Mouse (Mus musculus) stomach, embryonic 16.5 days (tissue): Measurements from ENCODE around the gene Svopl. TPM values are rescaled to one million over a fixed set of nuclear protein-coding genes. Genes with fewer than 3 reads are reported as not detected.

Source experiments
- ATAC-seq: fragments of 200-750 bp; cut with Nextera tagmentation; 2 replicates; pipeline ENCODE4 v1.8.0; 2017; ENCODE audit warnings: moderate number of reproducible peaks, moderate TSS enrichment; ENCODE audit not compliant: insufficient read depth, low FRiP score
- H3K27ac ChIP-seq: fragments of 300-500 bp; sonication (generic); 2 replicates; pipeline ENCODE4 v1.5.1; 2014; ENCODE audit warnings: low read length
- H3K27me3 ChIP-seq: fragments of 300-500 bp; sonication (generic); 2 replicates; pipeline ENCODE4 v1.6.1; 2014; ENCODE audit warnings: low read length, control low read depth, mixed read lengths; ENCODE audit not compliant: control insufficient read depth, insufficient read depth
- H3K36me3 ChIP-seq: fragments of 300-500 bp; sonication (generic); 2 replicates; pipeline ENCODE4 v1.6.1; 2014; ENCODE audit warnings: low read length; ENCODE audit not compliant: control insufficient read depth, insufficient read depth
- H3K4me1 ChIP-seq: fragments of 300-500 bp; sonication (generic); 2 replicates; pipeline ENCODE4 v1.6.1; 2014; ENCODE audit warnings: low read length, control low read depth, mixed read lengths; ENCODE audit not compliant: control insufficient read depth, insufficient read depth
- H3K4me2 ChIP-seq: fragments of 300-500 bp; sonication (generic); 2 replicates; pipeline ENCODE4 v1.6.1; 2014; ENCODE audit warnings: low read depth, low read length, mixed read lengths
- H3K4me3 ChIP-seq: fragments of 300-500 bp; sonication (generic); replicated peaks from 2 replicates; pipeline ENCODE4 v1.5.1; 2014; ENCODE audit warnings: mild to moderate bottlenecking, low read length
- H3K9ac ChIP-seq: fragments of 300-500 bp; sonication (generic); 2 replicates; pipeline ENCODE4 v1.6.1; 2014; ENCODE audit warnings: low read length
- H3K9me3 ChIP-seq: fragments of 300-500 bp; sonication (generic); replicated peaks from 2 replicates; pipeline ENCODE4 v1.6.1; 2016; ENCODE audit warnings: low read length, control low read depth; ENCODE audit not compliant: control insufficient read depth
- WGBS: fragments of 180-500 bp; shearing (Covaris S2); extraction: QIAGEN DNeasy Blood & Tissue Kit; methylation state at CpG from one replicate; pipeline ENCODE4 v1.1.7; 2014; 5-methylcytosine and 5-hydroxymethylcytosine counted together
- polyA plus RNA-seq: library from polyadenylated mRNA; unstranded; fragments of >200 nt; fragmentation: Nextera tagmentation; extraction: Ambion mirVana; gene quantifications from 2 replicates; pipeline ENCODE4 v1.2.1, GENCODE M21; 2015

Svopl gene
- polyA plus RNA-seq, 1 experiment from 2014 or later = 1.5 TPM

GRCm38 (mm10) chr6:38007459-38007858 is 39.3 kb downstream of the Svopl start:
- Histone ChIP-seq H3K4me1 (no peaks in the 10 kb centered on the region), H3K27me3 (no peaks in the 10 kb centered on the region), H3K27ac (no peak overlapping the region), H3K4me2 (no peak overlapping the region), H3K36me3 (no peaks in the 10 kb centered on the region), H3K9ac (no peak overlapping the region), H3K4me3 (no peak overlapping the region), H3K9me3 (no peaks in the 10 kb centered on the region)
- peak; percentile 21; the same call in 1 of the 2 replicates for ATAC-seq
- 6% methylated on average over 6 of the region's 6 CpGs for WGBS

DNA sequence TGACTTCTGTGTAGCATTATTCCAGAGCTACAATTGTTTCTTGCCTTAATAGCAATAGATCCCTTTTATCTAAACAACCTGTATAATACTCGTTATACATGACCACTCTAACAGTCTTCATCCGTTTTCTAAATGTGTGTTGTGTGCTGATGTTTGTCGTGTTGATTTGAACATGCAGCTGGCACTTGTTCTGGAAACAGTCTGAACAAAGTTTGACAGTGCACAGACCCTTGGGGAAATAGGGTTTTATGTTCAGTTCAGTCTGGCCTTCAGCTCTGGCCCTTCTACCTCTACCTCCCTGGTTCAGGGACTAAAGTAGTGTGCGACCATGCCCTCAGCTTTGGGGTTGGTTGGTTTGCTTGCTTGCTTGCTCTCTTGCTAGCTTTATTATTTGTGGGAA is 79.4 kb downstream of the Svopl start:
- Histone ChIP-seq H3K4me1 (no peaks in the 10 kb centered on the region), H3K27ac (no peak overlapping the region), H3K4me3 (no peak overlapping the region), H3K4me2 (no peak overlapping the region), H3K27me3 (no peaks in the 10 kb centered on the region), H3K9ac (no peak overlapping the region), H3K36me3 (peaks cover 8% of the 10 kb centered on the region; the same call in 1 of the 2 replicates), H3K9me3 (no peaks in the 10 kb centered on the region)
- 78% methylated on average over 4 of the region's 4 CpGs for WGBS
- ATAC-seq = no peak

DNA sequence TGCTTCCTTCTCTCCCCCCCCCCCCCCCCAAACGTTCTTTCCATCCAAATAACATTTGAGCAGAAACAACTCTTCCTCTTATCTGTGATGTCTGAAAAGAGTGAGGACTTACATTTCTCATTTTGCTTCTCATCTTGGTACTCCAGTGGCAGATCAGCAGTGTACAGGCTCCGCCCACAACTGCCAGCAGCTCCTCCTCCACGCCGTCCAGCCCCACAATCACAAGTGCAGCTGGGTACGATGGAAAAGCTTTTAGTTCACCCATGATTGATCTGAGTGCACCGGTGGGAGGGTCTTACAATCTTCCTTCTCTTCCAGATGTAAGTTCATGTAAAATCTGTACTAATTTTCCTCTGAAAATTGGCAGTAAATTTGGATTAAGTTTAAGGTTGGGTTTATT is 95.5 kb downstream of the Svopl start:
- ATAC-seq = no peak
- Histone ChIP-seq H3K36me3 (peaks cover 5% of the 10 kb centered on the region), H3K9me3 (no peaks in the 10 kb centered on the region), H3K9ac (no peak overlapping the region), H3K4me1 (no peaks in the 10 kb centered on the region), H3K27ac (no peak overlapping the region), H3K4me2 (no peak overlapping the region), H3K4me3 (no peak overlapping the region), H3K27me3 (no peaks in the 10 kb centered on the region)
- 83% methylated on average over 6 of the region's 6 CpGs for WGBS

- Histone ChIP-seq H3K9ac (no peak overlapping the region), H3K4me2 (no peak overlapping the region), H3K27me3 (no peaks in the 10 kb centered on the region), H3K27ac (no peak overlapping the region), H3K9me3 (no peaks in the 10 kb centered on the region), H3K4me3 (no peak overlapping the region), H3K4me1 (no peaks in the 10 kb centered on the region), H3K36me3 (no peaks in the 10 kb centered on the region)
- ATAC-seq = no peak
- 77% methylated on average over 6 of the region's 6 CpGs for WGBS
Measured at GRCm38 (mm10) chr6:37936498-37936897, 110.3 kb downstream of the Svopl start.

Other genes starting within 250 kb of the Svopl start
- gene Trim24, start 176.2 kb downstream of the Svopl start, polyA plus RNA-seq = 8.0 and 8.9 TPM in 2 replicates
- gene Tmem213, start 62.3 kb upstream of the Svopl start, polyA plus RNA-seq = 2.6 and 2.9 TPM in 2 replicates
- 9.3 and 17.7 TPM in 2 replicates for gene Atp6v0a4, start 77.6 kb upstream of the Svopl start, polyA plus RNA-seq
- gene D630045J12Rik, start 207.0 kb upstream of the Svopl start, polyA plus RNA-seq = 2.3 and 2.4 TPM in 2 replicates